Comparison of ENCODE assay signal across 10 mouse cellular contexts in genomic region chr10:80255881-80256535, GRCm38 (mm10). TPM values are rescaled to one million over a fixed set of nuclear protein-coding genes. Genes with fewer than 3 reads are reported as not detected.
DNase-seq lines count a peak whose midpoint lies in the region; ATAC-seq lines count a peak whose summit lies in the region.
"Had no signal": no experiment of that assay in that cellular context is flagged by ENCODE, and none has a peak within 500 bp of the region (broad histone marks: within the 10 kb centered on the region; RNA-seq: fewer than 3 reads in every experiment).

No protein-coding gene starts in this region.

- H3K4me3 ChIP-seq in hindbrain, embryonic 10.5 days, result no peak overlapping the region
- H3K4me3 ChIP-seq in hindbrain, embryonic 11.5 days (ENCODE audit: low read depth, low read length), result no peak overlapping the region
- no peak overlapping the region; the same call in 1 of the 2 replicates for H3K4me3 ChIP-seq in midbrain, embryonic 10.5 days
- H3K4me3 ChIP-seq in midbrain, embryonic 15.5 days, result no peak overlapping the region
- H3K4me3 ChIP-seq: embryonic facial prominence, embryonic 13.5 days had no signal

- 0 out of 2 replicates have a peak overlapping the region, but pooled peaks have one; percentile 42 for H3K27ac ChIP-seq in hindbrain, embryonic 10.5 days
- H3K27ac ChIP-seq in hindbrain, embryonic 11.5 days (ENCODE audit: low read depth, low read length), result no peak overlapping the region
- peak overlapping the region; percentile 38; the same call in 1 of the 2 replicates for H3K27ac ChIP-seq in midbrain, embryonic 10.5 days (replicated peaks)
- no peak overlapping the region for H3K27ac ChIP-seq in midbrain, embryonic 15.5 days
- H3K27ac ChIP-seq: embryonic facial prominence, embryonic 13.5 days had no signal

- H3K4me2 ChIP-seq in hindbrain, embryonic 11.5 days (replicated peaks; ENCODE audit: low read depth, low read length), result no peak overlapping the region
- H3K4me2 ChIP-seq in midbrain, embryonic 15.5 days, result no peak overlapping the region
- H3K4me2 ChIP-seq: embryonic facial prominence, embryonic 13.5 days had no signal

- no peak overlapping the region for H3K9ac ChIP-seq in hindbrain, embryonic 11.5 days (ENCODE audit: low read depth, low read length)
- H3K9ac ChIP-seq in midbrain, embryonic 15.5 days, result no peak overlapping the region
- H3K9ac ChIP-seq: embryonic facial prominence, embryonic 13.5 days had no signal

- no peak for ATAC-seq in hindbrain, embryonic 11.5 days (ENCODE audit: low FRiP score)
- no peak for ATAC-seq in midbrain, embryonic 15.5 days (replicated peaks)

- peaks cover 54% of the 10 kb centered on the region for H3K4me1 ChIP-seq in hindbrain, embryonic 10.5 days (replicated peaks)
- peaks cover 10% of the 10 kb centered on the region for H3K4me1 ChIP-seq in hindbrain, embryonic 11.5 days (replicated peaks; ENCODE audit: control insufficient read depth, insufficient read depth, low read length)
- H3K4me1 ChIP-seq in midbrain, embryonic 10.5 days, result peaks cover 47% of the 10 kb centered on the region
- H3K4me1 ChIP-seq in midbrain, embryonic 15.5 days, result peaks cover 23% of the 10 kb centered on the region

- DNase-seq in hindbrain, embryonic 10.5 days (ENCODE audit: low spot score), result no peak
- no peak for DNase-seq in hindbrain, embryonic 11.5 days (ENCODE audit: low spot score)
- no peak for DNase-seq in midbrain, embryonic 10.5 days (ENCODE audit: low spot score)
- peak; percentile 85 to 88 for DNase-seq in adrenal gland, postnatal 36 days
- DNase-seq in lung, postnatal 36 days, result peak; percentile 38
- no peak for DNase-seq in urinary bladder, postnatal 10 days (ENCODE audit: low spot score)
- no peak for DNase-seq in left cerebral cortex, adult 8-10 months (ENCODE audit: low spot score in 2 of 2)
- DNase-seq: gastrocnemius, postnatal 36 days had no signal

- H3K9me3 ChIP-seq in hindbrain, embryonic 10.5 days, result no peaks in the 10 kb centered on the region
- H3K9me3 ChIP-seq in hindbrain, embryonic 11.5 days (ENCODE audit: control insufficient read depth, low read length), result no peaks in the 10 kb centered on the region
- H3K9me3 ChIP-seq in midbrain, embryonic 10.5 days (replicated peaks), result no peaks in the 10 kb centered on the region
- no peaks in the 10 kb centered on the region for H3K9me3 ChIP-seq in midbrain, embryonic 15.5 days
- H3K9me3 ChIP-seq: embryonic facial prominence, embryonic 13.5 days had no signal

- 85% methylated on average over 5 of the region's 5 CpGs for WGBS in hindbrain, embryonic 10.5 days
- 91% methylated on average over 5 of the region's 5 CpGs for WGBS in hindbrain, embryonic 11.5 days
- WGBS in midbrain, embryonic 10.5 days, result 80% methylated on average over 5 of the region's 5 CpGs
- 80% methylated on average over 5 of the region's 5 CpGs for WGBS in midbrain, embryonic 15.5 days

- H3K36me3 ChIP-seq in hindbrain, embryonic 10.5 days, result peaks cover 71% of the 10 kb centered on the region
- H3K36me3 ChIP-seq in hindbrain, embryonic 11.5 days (ENCODE audit: control insufficient read depth, insufficient read depth, low read length), result peaks cover 8% of the 10 kb centered on the region; the same call in 1 of the 2 replicates
- H3K36me3 ChIP-seq in midbrain, embryonic 10.5 days, result peaks cover 74% of the 10 kb centered on the region
- peaks cover 24% of the 10 kb centered on the region; the same call in 1 of the 2 replicates for H3K36me3 ChIP-seq in midbrain, embryonic 15.5 days (replicated peaks)

- no peaks in the 10 kb centered on the region for H3K27me3 ChIP-seq in hindbrain, embryonic 10.5 days (ENCODE audit: insufficient read depth, poor library complexity, severe bottlenecking)
- H3K27me3 ChIP-seq in hindbrain, embryonic 11.5 days (ENCODE audit: control insufficient read depth, insufficient read depth, low read length), result no peaks in the 10 kb centered on the region
- no peaks in the 10 kb centered on the region for H3K27me3 ChIP-seq in midbrain, embryonic 10.5 days (ENCODE audit: low read depth, poor library complexity, severe bottlenecking)
- H3K27me3 ChIP-seq in midbrain, embryonic 15.5 days (replicated peaks), result no peaks in the 10 kb centered on the region
- H3K27me3 ChIP-seq: embryonic facial prominence, embryonic 13.5 days had no signal

RNA-seq across cellular contexts. Expression of gene Gamt, which starts 4.8 kb away (rescaled TPM):
- 38.3 and 45.1 TPM in 2 replicates for polyA plus RNA-seq in hindbrain, embryonic 10.5 days (2016; fragmentation: Nextera tagmentation; extraction: Ambion mirVana)
- polyA plus RNA-seq in hindbrain, embryonic 11.5 days (2014; fragmentation: Nextera tagmentation; extraction: Ambion mirVana), result 30.3 and 30.4 TPM in 2 replicates
- 32.5 and 35.5 TPM in 2 replicates for polyA plus RNA-seq in midbrain, embryonic 10.5 days (2016; fragmentation: Nextera tagmentation; extraction: Ambion mirVana)
- polyA plus RNA-seq in midbrain, embryonic 15.5 days (2015; fragmentation: Nextera tagmentation; extraction: Ambion mirVana), result 16.8 and 18.9 TPM in 2 replicates
- 100 to 1,000 TPM; 195 to 311 TPM for total RNA-seq in adrenal gland, postnatal 36 days (2021)
- 10 to 100 TPM; 28.8 to 33.6 (median 31.1) TPM for total RNA-seq in left cerebral cortex, adult 8-10 months (2022)

RNA-seq across cellular contexts. Expression of gene Dazap1, which starts 5.3 kb away (rescaled TPM):
- 51.0 and 51.2 TPM in 2 replicates for polyA plus RNA-seq in hindbrain, embryonic 10.5 days (2016; fragmentation: Nextera tagmentation; extraction: Ambion mirVana)
- 46.8 and 47.3 TPM in 2 replicates for polyA plus RNA-seq in hindbrain, embryonic 11.5 days (2014; fragmentation: Nextera tagmentation; extraction: Ambion mirVana)
- 43.7 and 50.6 TPM in 2 replicates for polyA plus RNA-seq in midbrain, embryonic 10.5 days (2016; fragmentation: Nextera tagmentation; extraction: Ambion mirVana)
- 60.5 and 60.8 TPM in 2 replicates for polyA plus RNA-seq in midbrain, embryonic 15.5 days (2015; fragmentation: Nextera tagmentation; extraction: Ambion mirVana)
- total RNA-seq in adrenal gland, postnatal 36 days (2021), result 10 to 100 TPM; 82.1 to 90.4 TPM
- 10 to 100 TPM; 76.4 to 90.1 (median 83.5) TPM for total RNA-seq in left cerebral cortex, adult 8-10 months (2022)

RNA-seq across cellular contexts. Expression of gene Ndufs7, which starts 7.1 kb away (rescaled TPM):
- 303 and 313 TPM in 2 replicates for polyA plus RNA-seq in hindbrain, embryonic 10.5 days (2016; fragmentation: Nextera tagmentation; extraction: Ambion mirVana)
- 242 and 245 TPM in 2 replicates for polyA plus RNA-seq in hindbrain, embryonic 11.5 days (2014; fragmentation: Nextera tagmentation; extraction: Ambion mirVana)
- polyA plus RNA-seq in midbrain, embryonic 10.5 days (2016; fragmentation: Nextera tagmentation; extraction: Ambion mirVana), result 288 and 314 TPM in 2 replicates
- polyA plus RNA-seq in midbrain, embryonic 15.5 days (2015; fragmentation: Nextera tagmentation; extraction: Ambion mirVana), result 290 and 305 TPM in 2 replicates
- 100 to 1,000 TPM; 266 to 279 TPM for total RNA-seq in adrenal gland, postnatal 36 days (2021)
- 100 to 1,000 TPM; 214 to 225 (median 218) TPM for total RNA-seq in left cerebral cortex, adult 8-10 months (2022)

RNA-seq across cellular contexts. Expression of gene Mum1, which starts 29.8 kb away (rescaled TPM):
- polyA plus RNA-seq in hindbrain, embryonic 10.5 days (2016; fragmentation: Nextera tagmentation; extraction: Ambion mirVana), result 63.6 and 102 TPM in 2 replicates
- polyA plus RNA-seq in hindbrain, embryonic 11.5 days (2014; fragmentation: Nextera tagmentation; extraction: Ambion mirVana), result 49.4 and 57.3 TPM in 2 replicates
- polyA plus RNA-seq in midbrain, embryonic 10.5 days (2016; fragmentation: Nextera tagmentation; extraction: Ambion mirVana), result 154 and 166 TPM in 2 replicates
- polyA plus RNA-seq in midbrain, embryonic 15.5 days (2015; fragmentation: Nextera tagmentation; extraction: Ambion mirVana), result 56.4 and 59.5 TPM in 2 replicates
- 10 to 100 TPM; 20.4 to 21.2 TPM for total RNA-seq in adrenal gland, postnatal 36 days (2021)
- total RNA-seq in left cerebral cortex, adult 8-10 months (2022), result 10 to 100 TPM; 41.9 to 51.7 (median 44.1) TPM

RNA-seq across cellular contexts. Expression of gene Rps15, which starts 36.2 kb away (rescaled TPM):
- polyA plus RNA-seq in hindbrain, embryonic 10.5 days (2016; fragmentation: Nextera tagmentation; extraction: Ambion mirVana), result 971 and 1,039 TPM in 2 replicates
- 798 TPM in 2 replicates for polyA plus RNA-seq in hindbrain, embryonic 11.5 days (2014; fragmentation: Nextera tagmentation; extraction: Ambion mirVana)
- 889 and 1,053 TPM in 2 replicates for polyA plus RNA-seq in midbrain, embryonic 10.5 days (2016; fragmentation: Nextera tagmentation; extraction: Ambion mirVana)
- polyA plus RNA-seq in midbrain, embryonic 15.5 days (2015; fragmentation: Nextera tagmentation; extraction: Ambion mirVana), result 516 and 528 TPM in 2 replicates
- 1,000 to 10,000 TPM; 1,173 to 1,236 TPM for total RNA-seq in adrenal gland, postnatal 36 days (2021)
- 1,000 to 10,000 TPM in 1 of 4 experiments, 100 to 1,000 TPM in 3; 922 to 1,007 (median 961) TPM for total RNA-seq in left cerebral cortex, adult 8-10 months (2022)

Comparison
In these comparisons a context has a peak if more than half of its experiments do, and no peak if none do; other contexts are left out.
1. H3K27ac ChIP-seq: peak in hindbrain, embryonic 10.5 days (single experiment) and midbrain, embryonic 10.5 days (single experiment); none in hindbrain, embryonic 11.5 days (single experiment) and midbrain, embryonic 15.5 days (single experiment).
2. DNase-seq: peak in adrenal gland, postnatal 36 days (2 of 2) and lung, postnatal 36 days (single experiment); none in hindbrain, embryonic 10.5 days (single experiment), hindbrain, embryonic 11.5 days (single experiment), midbrain, embryonic 10.5 days (single experiment), urinary bladder, postnatal 10 days (single experiment) and left cerebral cortex, adult 8-10 months (0 of 2).